Mouse (Mus musculus): ENCODE data around the gene Dcaf15.

Dcaf15 gene

GRCm38 (mm10) chr8:84066291-84066930 lies 38.2 kb downstream of the Dcaf15 start, which contains the start of gene Rfx1:
Gene Rfx1, plus strand, starts transcription at chr8:84066834.
- peak; percentile 93 for ATAC-seq (ENCODE audit: low TSS enrichment)

DNA sequence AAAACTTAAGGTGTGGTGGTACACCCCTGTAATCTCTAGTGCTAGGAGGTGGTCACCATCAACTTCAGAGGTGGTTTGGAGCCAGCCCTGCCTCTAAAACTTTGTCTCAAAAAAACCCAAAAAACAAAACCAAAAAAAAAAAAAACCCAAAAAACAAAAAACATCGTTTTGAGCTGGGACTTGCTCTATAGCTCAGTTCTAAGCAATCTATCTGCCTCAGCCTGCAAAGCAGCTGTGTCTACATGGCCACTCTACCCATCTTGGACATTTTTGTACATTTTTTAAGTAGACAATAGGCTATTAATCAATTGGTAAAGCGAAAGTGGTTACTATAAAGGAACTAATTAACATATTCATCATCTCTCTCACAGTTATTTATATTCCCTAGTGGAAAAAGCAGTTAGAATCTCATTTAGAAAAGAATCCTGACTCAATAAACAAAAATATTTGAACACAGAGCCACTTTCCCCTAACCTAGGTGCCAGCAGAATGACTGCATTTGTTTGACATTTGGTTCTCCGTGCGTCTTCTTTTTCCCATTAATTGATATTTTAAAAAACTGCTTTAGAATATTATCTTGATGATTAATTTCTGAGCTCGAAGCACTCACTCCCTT lies 39.0 kb downstream of the Dcaf15 start:
- ATAC-seq (ENCODE audit: low TSS enrichment) = no peak

DNA sequence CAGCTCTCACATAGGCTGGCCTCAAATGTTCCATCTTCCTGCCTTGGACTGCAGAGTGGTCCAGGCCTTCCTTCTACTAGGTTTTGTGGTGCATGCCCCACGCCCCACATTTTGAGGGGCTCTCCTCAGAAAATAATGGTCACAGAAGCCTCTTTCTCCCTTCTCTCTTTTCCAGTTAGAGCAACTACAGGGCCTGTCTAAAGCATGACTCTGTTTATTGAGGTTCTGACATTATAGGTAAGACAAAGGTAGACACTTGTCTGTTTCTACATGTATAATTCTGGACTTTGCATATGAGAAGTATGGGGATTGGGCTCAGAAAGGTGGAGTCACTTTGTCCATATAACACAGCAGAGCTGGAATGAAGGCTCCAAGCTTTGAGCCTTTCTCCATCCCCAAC lies 39.5 kb downstream of the Dcaf15 start, which contains the start of gene Gm10643:
TSS of gene Gm10643 (minus strand) at position 101 of the 400 bp plus-strand sequence.
- ATAC-seq (ENCODE audit: low TSS enrichment) = no peak

GRCm38 (mm10) chr8:84063861-84064610 lies 40.5 kb downstream of the Dcaf15 start:
- no peak for ATAC-seq (ENCODE audit: low TSS enrichment)

- no peak for ATAC-seq (ENCODE audit: low TSS enrichment)
Observed at GRCm38 (mm10) chr8:84060245-84060644, 44.3 kb downstream of the Dcaf15 start.

GRCm38 (mm10) chr8:84059226-84059625 lies 45.3 kb downstream of the Dcaf15 start:
- ATAC-seq (ENCODE audit: low TSS enrichment) = no peak

- no peak for ATAC-seq (ENCODE audit: low TSS enrichment)
Observed at GRCm38 (mm10) chr8:84057827-84058226, 46.7 kb downstream of the Dcaf15 start.

DNA sequence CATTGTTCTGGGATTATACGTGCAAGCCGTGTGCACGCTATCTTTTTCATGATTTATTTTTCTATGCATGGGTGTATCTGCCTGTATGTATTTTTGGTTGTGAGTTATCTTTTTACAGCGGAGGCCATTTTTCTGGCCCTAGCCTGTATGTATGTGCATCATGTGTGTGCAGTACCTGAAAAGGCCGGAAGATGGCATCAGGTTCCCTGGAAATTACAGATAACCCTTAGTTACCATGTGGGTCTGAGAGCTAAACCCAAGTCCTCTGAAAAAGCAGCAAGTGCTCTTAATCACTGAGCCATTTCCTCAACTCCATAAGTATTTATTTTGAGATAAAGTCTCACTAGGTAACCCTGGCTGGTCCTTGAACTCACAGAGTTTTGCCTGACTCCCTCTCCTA lies 51.3 kb downstream of the Dcaf15 start:
- no peak for ATAC-seq (ENCODE audit: low TSS enrichment)

DNA sequence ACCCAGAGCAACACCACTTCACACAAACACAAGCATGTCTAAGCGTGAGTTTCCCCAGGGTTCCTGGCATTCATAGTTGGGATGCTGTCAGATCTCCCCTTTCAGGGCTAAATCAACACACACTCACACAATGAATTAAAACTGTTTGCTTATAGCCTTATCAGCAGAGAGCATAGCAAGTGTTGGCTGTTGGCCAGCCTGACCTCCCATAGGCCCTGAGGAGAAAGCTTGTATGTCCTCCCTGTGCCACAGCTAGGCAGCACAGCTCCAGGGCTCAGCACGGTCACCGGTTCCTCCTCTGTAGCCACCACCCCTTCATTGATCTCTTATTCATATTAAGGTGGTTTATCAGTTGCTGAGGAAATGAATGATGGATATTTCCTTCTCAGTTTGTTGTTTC lies 51.8 kb downstream of the Dcaf15 start:
- ATAC-seq (ENCODE audit: low TSS enrichment) = no peak

DNA sequence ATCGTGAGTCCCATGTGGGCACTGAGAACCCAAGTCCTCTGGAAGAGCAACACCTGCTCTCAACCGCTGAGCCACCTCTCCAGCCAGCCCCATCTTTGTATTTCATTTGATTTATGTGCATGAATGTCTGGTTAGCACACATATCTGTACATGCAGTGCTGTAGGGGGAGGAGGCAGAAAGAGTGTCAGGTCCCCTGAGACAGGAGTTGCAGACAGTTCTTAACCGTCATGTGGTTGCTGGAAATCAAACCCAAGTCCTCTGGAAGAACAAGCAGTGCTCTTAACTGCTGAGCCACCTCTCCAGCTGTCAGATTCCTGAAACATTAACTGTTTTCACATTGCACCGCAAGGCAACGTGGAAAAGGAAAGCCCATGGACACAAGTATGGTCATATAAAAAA lies 56.4 kb downstream of the Dcaf15 start:
- ATAC-seq (ENCODE audit: low TSS enrichment) = no peak

All from frontal cortex, adult (tissue).